Mouse (Mus musculus) lung, postnatal 0 days (tissue): ENCODE measurements at regions not wholly inside any gene's neighbourhood (a gene's known extent, or its start where the extent isn't known, plus 50 kb on each side); places are given as distances from the start of the nearest gene placed in this dataset.

ENCODE experiments used
- CTCF ChIP-seq: IDR thresholded peaks from 2 replicates; pipeline ENCODE4 v1.5.1; 2016; ENCODE audit warnings: antibody characterized with exemption, mild to moderate bottlenecking
- EP300 ChIP-seq: IDR thresholded peaks from 2 replicates; pipeline ENCODE4 v1.6.1; 2016; ENCODE audit warnings: antibody characterized with exemption, mild to moderate bottlenecking, control low read depth

GRCm38 (mm10) chr19:18255074-18255684 is 376.4 kb downstream of the Ostf1 start:
- TF ChIP-seq EP300 (no peak), CTCF (no peak)
